ENCODE assay signal across 10 mouse cellular contexts in genomic region chr6:87541171-87541571, GRCm38 (mm10). TPM values are rescaled to one million over a fixed set of nuclear protein-coding genes. Genes with fewer than 3 reads are reported as not detected.
DNase-seq lines count a peak whose midpoint lies in the region; ATAC-seq and TF ChIP-seq lines count a peak whose summit lies in the region.
"Had no signal": no experiment of that assay in that cellular context is flagged by ENCODE, and none has a peak within 500 bp of the region (broad histone marks: within the 10 kb centered on the region; RNA-seq: fewer than 3 reads in every experiment).

No protein-coding gene starts in this region.

- no peak for ATAC-seq in megakaryocyte-erythroid progenitor cell, adult 5-6 weeks (replicated peaks; ENCODE audit: low FRiP score, low TSS enrichment, poor library complexity, severe bottlenecking)

- H3K36me3 ChIP-seq in kidney, adult 2 months (ENCODE audit: control insufficient read depth, insufficient read depth, low read length) = no peaks in the 10 kb centered on the region
- H3K36me3 ChIP-seq: heart, embryonic 15.5 days; midbrain, embryonic 12.5 days had no signal

- no peak overlapping the region for H3K27ac ChIP-seq in kidney, adult 2 months (ENCODE audit: insufficient read depth, low read depth, low read length)
- H3K27ac ChIP-seq in bone marrow macrophage, adult 2 months (ENCODE audit: insufficient read depth, low read depth, low read length) = peak overlapping the region; percentile 81
- H3K27ac ChIP-seq: heart, embryonic 15.5 days; midbrain, embryonic 12.5 days had no signal

- TF ChIP-seq CTCF in kidney, adult 2 months (conservative IDR thresholded peaks at IDR 0.05; ENCODE audit: insufficient read depth, insufficient read length, low read depth, low read length) = no peak
- no peak for TF ChIP-seq CTCF in bone marrow macrophage, adult 2 months (IDR thresholded peaks at IDR 0.05; ENCODE audit: low read depth, low read length)

- peak; percentile 27 for DNase-seq in kidney, adult 2 months
- no peak for DNase-seq in kidney, adult 11 months
- DNase-seq in lung, postnatal 4 days = peak; percentile 57 to 59
- DNase-seq in thymus, postnatal 0 days (ENCODE audit: low spot score) = peak; percentile 58
- DNase-seq in adipocyte (ENCODE audit: low spot score) = no peak
- DNase-seq in right cerebral cortex, postnatal 4 days = no peak

- TF ChIP-seq POLR2A in kidney, adult 2 months (IDR thresholded peaks at IDR 0.05; ENCODE audit: low read depth, low read length) = no peak
- no peak for TF ChIP-seq POLR2A in bone marrow macrophage, adult 2 months (IDR thresholded peaks at IDR 0.05; ENCODE audit: borderline replicate concordance, low read depth, low read length)

- WGBS in kidney, adult 2 months = 77% methylated on average over 6 of the region's 6 CpGs

- H3K4me3 ChIP-seq in kidney, adult 2 months (ENCODE audit: insufficient read depth, low read depth, low read length) = no peak overlapping the region
- peak overlapping the region; percentile 11; the same call in 1 of the 2 replicates for H3K4me3 ChIP-seq in bone marrow macrophage, adult 2 months (ENCODE audit: insufficient read depth, low read length)
- H3K4me3 ChIP-seq: heart, embryonic 15.5 days; midbrain, embryonic 12.5 days had no signal

- no peaks in the 10 kb centered on the region for H3K27me3 ChIP-seq in kidney, adult 2 months (replicated peaks; ENCODE audit: control insufficient read depth, insufficient read depth, low read length)

- no peaks in the 10 kb centered on the region for H3K4me1 ChIP-seq in kidney, adult 2 months (ENCODE audit: control insufficient read depth, insufficient read depth, low read length)
- H3K4me1 ChIP-seq in bone marrow macrophage, adult 2 months (ENCODE audit: control insufficient read depth, insufficient read depth, low read length) = peaks cover 36% of the 10 kb centered on the region
- H3K4me1 ChIP-seq: heart, embryonic 15.5 days had no signal

RNA-seq across cellular contexts. Expression of gene Arhgap25, which starts 8.1 kb away (rescaled TPM):
- polyA plus RNA-seq in kidney, adult 2 months (2012; rRNA removed) = 0.68 and 1.5 TPM in 2 replicates
- polyA plus RNA-seq in bone marrow macrophage, adult 2 months (2012; ENCODE audit: insufficient read depth, insufficient read length, missing spikeins) = 66.3 and 69.0 TPM in 2 replicates
- 34.5 and 34.6 TPM in 2 replicates for polyA plus RNA-seq in thymus, postnatal 0 days (2015; fragmentation: Nextera tagmentation; extraction: Ambion mirVana)
- 4.4 and 6.9 TPM in 2 replicates for total RNA-seq in megakaryocyte-erythroid progenitor cell, adult 5-6 weeks (2014; fragmentation: Nextera tagmentation)
- 8.5 and 9.0 TPM in 2 replicates for total RNA-seq in megakaryocyte-erythroid progenitor cell, adult 5-6 weeks (2017)

RNA-seq across cellular contexts. Expression of gene Prokr1, which starts 49.4 kb away (rescaled TPM):
- polyA plus RNA-seq in kidney, adult 2 months (2012; rRNA removed) = 0.19 and 0.22 TPM in 2 replicates
- polyA plus RNA-seq in bone marrow macrophage, adult 2 months (2012; ENCODE audit: insufficient read depth, insufficient read length, missing spikeins) = 0.70 and 1.1 TPM in 2 replicates
- 0.07 and 0.21 TPM in 2 replicates for polyA plus RNA-seq in thymus, postnatal 0 days (2015; fragmentation: Nextera tagmentation; extraction: Ambion mirVana)
- total RNA-seq in megakaryocyte-erythroid progenitor cell, adult 5-6 weeks (2014; fragmentation: Nextera tagmentation) = 0.27 and 2.0 TPM in 2 replicates
- 0.85 and 1.4 TPM in 2 replicates for total RNA-seq in megakaryocyte-erythroid progenitor cell, adult 5-6 weeks (2017)

Comparison
In these comparisons a context has a peak if more than half of its experiments do, and no peak if none do; other contexts are left out.
1. DNase-seq: peak in kidney, adult 2 months (single experiment), lung, postnatal 4 days (2 of 2) and thymus, postnatal 0 days (single experiment); none in kidney, adult 11 months (single experiment), adipocyte (single experiment) and right cerebral cortex, postnatal 4 days (single experiment).
2. RNA of gene Arhgap25, which starts 8.1 kb away (polyA plus RNA-seq): 66.3 to 69.0 TPM in bone marrow macrophage, adult 2 months and 34.5 to 34.6 TPM in thymus, postnatal 0 days; 0.68 to 1.5 TPM in kidney, adult 2 months; every median in the first group is over 10 times any median in the second.